Mouse (Mus musculus) embryonic fibroblast, embryonic 13.5 days (primary cell): ENCODE measurements around the gene Thbs3. TPM values are rescaled to one million over a fixed set of nuclear protein-coding genes. Genes with fewer than 3 reads are reported as not detected.

Experiments
- H3K27ac ChIP-seq: 2 replicates; pipeline ENCODE4 v1.5.1; 2012; ENCODE audit warnings: low read length, control low read depth, inconsistent platforms; ENCODE audit not compliant: insufficient read depth
- H3K4me1 ChIP-seq: 2 replicates; pipeline ENCODE4 v1.6.1; 2011; ENCODE audit warnings: low read length; ENCODE audit not compliant: control insufficient read depth, insufficient read depth
- H3K4me3 ChIP-seq: 2 replicates; pipeline ENCODE4 v1.5.1; 2011; ENCODE audit warnings: mild to moderate bottlenecking, control low read depth, low read length; ENCODE audit not compliant: insufficient read depth
- CTCF ChIP-seq: IDR thresholded peaks from 2 replicates; pipeline ENCODE4 v1.5.1; 2011; ENCODE audit warnings: mild to moderate bottlenecking, control low read depth, low read length, moderate library complexity, borderline replicate concordance; ENCODE audit not compliant: insufficient read depth
- POLR2A ChIP-seq: IDR thresholded peaks from 2 replicates; pipeline ENCODE4 v1.6.1; 2011; ENCODE audit warnings: low read depth, mild to moderate bottlenecking, control low read depth, low read length, moderate library complexity
- polyA plus RNA-seq: library from polyadenylated mRNA; stranded (reverse); fragments of >200 nt; gene quantifications from 2 replicates; pipeline ENCODE4 v1.2.4, GENCODE M21; 2011; ENCODE audit warnings: low read depth; ENCODE audit not compliant: missing spikeins, insufficient read length

Thbs3 gene
- polyA plus RNA-seq, 1 experiment, result 83.1 TPM

DNA sequence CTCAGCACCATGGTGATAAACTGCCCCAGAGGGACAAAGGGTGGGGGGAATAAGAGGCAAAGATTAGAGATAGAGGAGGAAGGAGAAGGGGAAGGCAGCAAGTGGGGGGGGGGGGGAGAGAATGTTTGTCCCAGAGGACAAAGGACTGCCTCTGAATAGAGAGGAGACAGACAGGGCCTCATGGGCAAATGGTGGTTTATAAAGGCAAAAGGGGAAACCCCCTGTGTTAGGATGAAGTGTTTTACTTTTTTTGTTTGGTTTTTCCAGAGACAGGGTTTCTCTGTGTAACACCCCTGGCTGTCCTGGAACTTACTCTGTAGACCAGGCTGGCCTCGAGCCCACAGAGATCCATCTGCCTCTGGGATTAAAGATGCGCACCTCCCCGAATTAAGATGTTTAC is 45.2 kb downstream of the Thbs3 start:
- no peak overlapping the region for H3K27ac ChIP-seq
- TF ChIP-seq POLR2A (no peak), CTCF (no peak)
- H3K4me1 ChIP-seq, result no peaks in the 10 kb centered on the region
- no peak overlapping the region for H3K4me3 ChIP-seq

DNA sequence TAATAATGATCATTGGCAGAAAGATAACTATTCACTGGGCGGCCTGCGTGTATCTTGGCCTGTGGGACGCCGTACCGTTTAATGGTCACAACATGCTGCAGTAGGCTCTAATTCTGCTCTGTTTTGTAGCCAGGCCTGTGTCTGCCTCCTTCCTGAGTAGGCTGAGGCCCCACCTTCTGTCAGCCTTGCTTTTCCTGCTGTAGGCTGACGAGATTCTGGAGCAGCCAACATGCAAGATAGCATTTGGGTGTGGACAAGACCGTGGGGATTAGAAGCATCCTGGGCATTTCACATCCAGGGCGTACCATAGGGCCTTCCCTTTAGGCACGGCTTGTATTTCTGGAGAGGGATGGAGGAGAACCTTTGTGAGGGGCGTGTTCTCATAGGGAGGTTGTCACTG is 47.4 kb downstream of the Thbs3 start:
- no peak for TF ChIP-seq POLR2A
- TF ChIP-seq CTCF, result no peak
- Histone ChIP-seq H3K4me1 (no peaks in the 10 kb centered on the region), H3K4me3 (no peak overlapping the region), H3K27ac (no peak overlapping the region)

GRCm38 (mm10) chr3:89266439-89266893 is 51.5 kb downstream of the Thbs3 start:
- Histone ChIP-seq H3K4me1 (peaks cover 4% of the 10 kb centered on the region; the same call in 1 of the 2 replicates), H3K27ac (no peak overlapping the region), H3K4me3 (peak overlapping the region; percentile 65)
- peak; percentile 96 for TF ChIP-seq POLR2A
- TF ChIP-seq CTCF, result no peak

DNA sequence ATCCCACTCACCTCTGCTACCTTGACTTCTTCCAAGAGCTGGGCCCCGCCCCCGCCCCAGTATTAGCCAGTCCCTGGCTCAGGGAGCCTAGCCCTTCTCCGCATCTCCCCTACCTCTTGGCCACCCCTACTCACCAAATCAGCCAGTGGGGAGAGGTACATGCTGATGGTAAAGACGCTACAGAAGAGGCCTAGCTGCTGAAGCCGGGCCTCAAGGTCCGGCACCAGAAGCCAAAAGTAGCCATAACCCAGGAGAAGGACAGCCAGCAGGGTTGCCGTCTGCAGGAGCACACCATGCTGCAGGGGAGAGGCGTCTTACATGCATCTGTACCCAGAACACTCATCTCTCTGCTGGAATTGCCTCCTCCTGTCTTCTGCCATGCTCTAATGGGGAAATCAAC is 53.9 kb downstream of the Thbs3 start:
- H3K4me1 ChIP-seq, result peaks cover 4% of the 10 kb centered on the region; the same call in 1 of the 2 replicates
- no peak overlapping the region for H3K4me3 ChIP-seq
- no peak overlapping the region for H3K27ac ChIP-seq
- TF ChIP-seq CTCF (no peak), POLR2A (no peak)

DNA sequence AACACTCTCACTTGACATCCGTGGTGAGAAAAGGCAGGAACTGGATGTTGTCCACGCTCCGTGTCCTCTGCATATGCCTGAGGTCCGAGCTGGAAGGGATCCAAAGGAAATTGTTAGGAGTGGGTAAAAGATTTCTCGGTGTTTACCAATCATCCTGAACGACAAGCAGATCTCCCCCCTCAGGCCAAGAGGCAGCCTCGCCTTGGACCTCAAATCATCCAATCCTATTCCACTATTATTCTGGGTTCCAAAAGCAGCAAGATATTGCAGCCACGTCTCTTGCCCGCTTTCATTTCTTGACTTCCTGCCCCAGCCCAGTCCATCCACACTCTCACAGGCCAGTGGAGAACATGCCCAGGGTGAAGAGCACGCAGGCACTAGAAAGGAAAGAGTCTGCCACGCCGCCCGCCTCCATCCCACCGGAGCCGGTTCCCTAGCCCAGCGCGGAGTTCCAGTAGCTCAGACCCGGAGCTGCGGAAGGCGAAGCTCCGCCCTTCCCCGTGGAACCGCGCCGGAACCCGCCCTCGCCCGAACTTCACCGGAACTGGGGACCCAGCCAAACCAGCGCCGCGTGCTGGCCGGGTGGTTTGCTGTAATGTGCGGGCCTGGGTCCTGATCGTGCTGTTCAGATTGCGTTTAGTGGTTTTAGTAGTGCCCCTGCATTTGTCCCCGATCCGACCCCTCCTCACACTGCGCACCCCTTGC is 55.2 kb downstream of the Thbs3 start, which contains the start of gene Slc50a1:
Gene Slc50a1, minus strand, starts transcription at position 520 of the 705 bp plus-strand sequence.
- peaks cover 4% of the 10 kb centered on the region; the same call in 1 of the 2 replicates for H3K4me1 ChIP-seq
- peak within 1 kb of the TSS; percentile 55 for H3K4me3 ChIP-seq
- TF ChIP-seq CTCF (peak; percentile 16; the same call in 1 of the 2 replicates), POLR2A (peak; percentile 88)
- H3K27ac ChIP-seq, result peak within 1 kb of the TSS; percentile 78

DNA sequence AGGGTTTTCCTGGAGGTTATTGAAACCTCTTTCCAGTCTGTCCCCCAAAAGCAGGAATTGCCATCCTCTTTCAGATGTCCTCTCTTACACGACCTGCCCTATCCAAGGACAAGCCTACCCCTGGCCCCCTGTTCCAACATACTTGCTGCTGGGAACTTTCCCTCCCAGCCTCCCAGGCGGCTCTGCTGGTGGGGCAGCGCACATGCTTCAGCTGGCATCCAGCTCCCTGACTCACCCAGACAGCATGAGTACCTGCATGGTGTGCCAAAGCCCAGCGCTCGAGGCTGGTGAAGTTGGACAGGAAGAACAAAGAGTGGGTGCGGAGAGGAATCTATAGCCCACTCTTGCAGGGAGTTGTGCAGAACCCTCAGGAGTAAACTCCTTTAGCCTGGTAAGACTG is 55.9 kb downstream of the Thbs3 start:
- TF ChIP-seq POLR2A, result no peak
- TF ChIP-seq CTCF, result no peak
- peak overlapping the region; percentile 78 for H3K27ac ChIP-seq
- H3K4me1 ChIP-seq, result peaks cover 4% of the 10 kb centered on the region; the same call in 1 of the 2 replicates
- H3K4me3 ChIP-seq, result no peak overlapping the region

GRCm38 (mm10) chr3:89271760-89272159 is 56.8 kb downstream of the Thbs3 start:
- TF ChIP-seq CTCF, result no peak
- no peak for TF ChIP-seq POLR2A
- Histone ChIP-seq H3K27ac (no peak overlapping the region), H3K4me3 (no peak overlapping the region), H3K4me1 (peaks cover 4% of the 10 kb centered on the region; the same call in 1 of the 2 replicates)

DNA sequence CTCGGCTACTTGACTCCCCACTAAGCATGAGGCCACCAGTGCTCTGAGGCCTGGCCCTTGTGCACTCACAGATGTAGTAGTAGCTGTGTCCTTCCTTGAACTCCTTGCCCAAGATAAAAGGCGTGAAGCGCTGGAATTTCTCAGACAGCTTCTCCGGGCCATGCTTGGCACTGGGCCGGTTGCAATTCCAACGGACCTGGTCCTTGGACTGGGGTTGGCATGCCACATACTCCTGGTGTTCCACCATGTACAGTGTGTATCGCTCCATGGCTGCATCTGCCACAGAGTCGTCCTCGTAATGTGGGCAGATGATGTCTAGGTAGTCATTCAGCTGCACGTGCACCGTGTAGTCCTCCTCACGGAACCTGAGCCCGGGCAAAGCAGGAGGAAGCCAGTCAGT is 61.1 kb downstream of the Thbs3 start:
- no peak overlapping the region for H3K4me3 ChIP-seq
- TF ChIP-seq CTCF (no peak), POLR2A (no peak)
- peaks cover 2% of the 10 kb centered on the region; the same call in 1 of the 2 replicates for H3K4me1 ChIP-seq
- H3K27ac ChIP-seq, result no peak overlapping the region

Other genes with a start within 250 kb of the Thbs3 start
- gene Rusc1, start 121.9 kb upstream of the Thbs3 start, polyA plus RNA-seq, result 15.4 and 17.8 TPM in 2 replicates
- gene Gm43738, start 114.1 kb upstream of the Thbs3 start, polyA plus RNA-seq, result not detected in 2 replicates
- 145 and 176 TPM in 2 replicates for gene Fdps, start 113.2 kb upstream of the Thbs3 start, polyA plus RNA-seq
- gene Pklr, start 79.0 kb upstream of the Thbs3 start, polyA plus RNA-seq, result not detected in 2 replicates
- gene Hcn3, start 55.0 kb upstream of the Thbs3 start, polyA plus RNA-seq, result 0.32 and 1.0 TPM in 2 replicates
- gene Clk2, start 50.4 kb upstream of the Thbs3 start, polyA plus RNA-seq, result 45.3 and 57.5 TPM in 2 replicates
- 75.7 and 91.2 TPM in 2 replicates for gene Scamp3, start 37.7 kb upstream of the Thbs3 start, polyA plus RNA-seq
- gene Fam189b, start 32.0 kb upstream of the Thbs3 start, polyA plus RNA-seq, result 46.9 and 49.5 TPM in 2 replicates
- 86.8 and 103 TPM in 2 replicates for gene Gba, start 12.3 kb upstream of the Thbs3 start, polyA plus RNA-seq
- gene Mtx1, start 11.9 kb downstream of the Thbs3 start, polyA plus RNA-seq, result 96.9 and 98.6 TPM in 2 replicates
- gene Muc1, start 13.9 kb downstream of the Thbs3 start, polyA plus RNA-seq, result 1.1 and 2.5 TPM in 2 replicates
- gene Krtcap2, start 30.8 kb downstream of the Thbs3 start, polyA plus RNA-seq, result 265 and 289 TPM in 2 replicates
- gene Trim46, start 31.1 kb downstream of the Thbs3 start, polyA plus RNA-seq, result 14.2 and 24.2 TPM in 2 replicates
- gene Dpm3, start 44.2 kb downstream of the Thbs3 start, polyA plus RNA-seq, result 47.2 and 51.3 TPM in 2 replicates
- gene Slc50a1, start 55.4 kb downstream of the Thbs3 start, polyA plus RNA-seq, result 91.5 and 103 TPM in 2 replicates
- 4.1 and 7.1 TPM in 2 replicates for gene Efna1, start 66.0 kb downstream of the Thbs3 start, polyA plus RNA-seq
- gene Efna3, start 107.8 kb downstream of the Thbs3 start, polyA plus RNA-seq, result 7.1 and 8.7 TPM in 2 replicates
- 11.2 and 11.4 TPM in 2 replicates for gene Efna4, start 122.8 kb downstream of the Thbs3 start, polyA plus RNA-seq
- gene Adam15, start 134.8 kb downstream of the Thbs3 start, polyA plus RNA-seq, result 112 and 136 TPM in 2 replicates
- gene Dcst2, start 146.8 kb downstream of the Thbs3 start, polyA plus RNA-seq, result not detected in 2 replicates
- not detected in 2 replicates for gene Dcst1, start 150.1 kb downstream of the Thbs3 start, polyA plus RNA-seq
- gene Zbtb7b, start 179.6 kb downstream of the Thbs3 start, polyA plus RNA-seq, result 46.9 and 56.0 TPM in 2 replicates
- not detected in 2 replicates for gene Lenep, start 187.6 kb downstream of the Thbs3 start, polyA plus RNA-seq
- gene Flad1, start 196.7 kb downstream of the Thbs3 start, polyA plus RNA-seq, result 10.9 and 11.2 TPM in 2 replicates
- 142 and 174 TPM in 2 replicates for gene Cks1b, start 203.2 kb downstream of the Thbs3 start, polyA plus RNA-seq
- 224 and 227 TPM in 2 replicates for gene Shc1, start 203.3 kb downstream of the Thbs3 start, polyA plus RNA-seq
- gene Pygo2, start 215.0 kb downstream of the Thbs3 start, polyA plus RNA-seq, result 42.4 and 45.2 TPM in 2 replicates
- 90.9 and 91.6 TPM in 2 replicates for gene Pbxip1, start 221.5 kb downstream of the Thbs3 start, polyA plus RNA-seq
- gene Pmvk, start 239.4 kb downstream of the Thbs3 start, polyA plus RNA-seq, result 16.3 and 21.0 TPM in 2 replicates